Mouse (Mus musculus): ENCODE results near the gene Atp6v0e2. TPM values are rescaled to one million over a fixed set of nuclear protein-coding genes. Genes with fewer than 3 reads are reported as not detected.

The Atp6v0e2 gene
- polyA plus RNA-seq, 2 experiments: 0.75 to 0.81 TPM

DNA sequence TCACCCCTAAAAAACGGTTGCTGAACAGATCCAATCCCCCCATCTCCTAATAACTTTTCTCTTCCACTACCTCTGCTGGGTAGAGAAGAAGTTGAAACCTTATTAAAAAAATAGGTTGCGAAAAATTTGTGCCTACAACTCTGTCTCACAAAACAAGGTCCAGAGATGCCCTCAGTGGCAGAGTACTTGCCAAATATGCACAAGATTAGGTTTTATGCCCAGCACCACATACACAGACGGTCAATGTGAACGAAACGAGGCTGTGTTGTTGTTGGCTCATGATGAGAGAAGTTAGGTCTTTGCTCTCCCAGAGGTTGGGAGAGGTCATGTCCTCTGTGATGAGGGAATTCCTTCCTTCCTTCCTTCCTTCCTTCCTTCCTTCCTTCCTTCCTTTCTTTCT lies 7.8 kb downstream of the Atp6v0e2 start:
- Histone ChIP-seq H3K9ac (replicated peaks) (no peak overlapping the region), H3K4me3 (ENCODE audit: insufficient read depth in 1 of 2, low read depth in 2 of 2, low read length in 2 of 2) (no peak overlapping the region), H3K9me3 (ENCODE audit: control insufficient read depth, low read length) (no peaks in the 10 kb centered on the region), H3K27me3 (ENCODE audit: control insufficient read depth, insufficient read depth, low read length) (no peaks in the 10 kb centered on the region), H3K4me1 (replicated peaks; ENCODE audit: control insufficient read depth in 2 of 2, insufficient read depth in 2 of 2, low read length in 1 of 2) (no peaks in the 10 kb centered on the region), H3K4me2 (ENCODE audit: low read depth) (no peak overlapping the region), H3K36me3 (replicated peaks; ENCODE audit: control insufficient read depth, insufficient read depth, low read depth) (no peaks in the 10 kb centered on the region), H3K27ac (no peak overlapping the region)
- no peak for DNase-seq (ENCODE audit: low read depth in 3 of 3, low spot score in 3 of 3)
- no peak for TF ChIP-seq EP300 (IDR thresholded peaks at IDR 0.05; ENCODE audit: low read depth)
- TF ChIP-seq CTCF (IDR thresholded peaks at IDR 0.05; ENCODE audit: low read depth): no peak
- no peak for ATAC-seq (ENCODE audit: insufficient read depth)
- WGBS (ENCODE audit: insufficient replicate concordance): 57% methylated on average over 5 of the region's 5 CpGs

- H3K27ac ChIP-seq: no peak overlapping the region
- H3K4me3 ChIP-seq (ENCODE audit: insufficient read depth in 1 of 2, low read depth in 2 of 2, low read length in 2 of 2): no peak overlapping the region
- peak in 1 of 3 experiments; percentile 16 for DNase-seq (ENCODE audit: low read depth in 3 of 3, low spot score in 3 of 3)
- no peak overlapping the region for H3K4me2 ChIP-seq (ENCODE audit: low read depth)
- no peaks in the 10 kb centered on the region for H3K27me3 ChIP-seq (ENCODE audit: control insufficient read depth, insufficient read depth, low read length)
- no peaks in the 10 kb centered on the region for H3K9me3 ChIP-seq (ENCODE audit: control insufficient read depth, low read length)
- no peaks in the 10 kb centered on the region for H3K4me1 ChIP-seq (replicated peaks; ENCODE audit: control insufficient read depth in 2 of 2, insufficient read depth in 2 of 2, low read length in 1 of 2)
- no peak for ATAC-seq (ENCODE audit: insufficient read depth)
- WGBS (ENCODE audit: insufficient replicate concordance): 24% methylated on average over 1 of the region's 1 CpGs
- H3K36me3 ChIP-seq (replicated peaks; ENCODE audit: control insufficient read depth, insufficient read depth, low read depth): no peaks in the 10 kb centered on the region
- TF ChIP-seq CTCF (IDR thresholded peaks at IDR 0.05; ENCODE audit: low read depth): peak; percentile 56
- TF ChIP-seq EP300 (IDR thresholded peaks at IDR 0.05; ENCODE audit: low read depth): no peak
- H3K9ac ChIP-seq (replicated peaks): no peak overlapping the region
Observed at GRCm38 (mm10) chr6:48546271-48546670, 8.9 kb downstream of the Atp6v0e2 start.

GRCm38 (mm10) chr6:48546858-48547257 lies 9.4 kb downstream of the Atp6v0e2 start:
- Histone ChIP-seq H3K9me3 (ENCODE audit: control insufficient read depth, low read length) (no peaks in the 10 kb centered on the region), H3K4me3 (ENCODE audit: insufficient read depth in 1 of 2, low read depth in 2 of 2, low read length in 2 of 2) (no peak overlapping the region), H3K4me1 (replicated peaks; ENCODE audit: control insufficient read depth in 2 of 2, insufficient read depth in 2 of 2, low read length in 1 of 2) (no peaks in the 10 kb centered on the region), H3K27me3 (ENCODE audit: control insufficient read depth, insufficient read depth, low read length) (no peaks in the 10 kb centered on the region), H3K9ac (replicated peaks) (no peak overlapping the region), H3K27ac (no peak overlapping the region), H3K36me3 (replicated peaks; ENCODE audit: control insufficient read depth, insufficient read depth, low read depth) (no peaks in the 10 kb centered on the region), H3K4me2 (ENCODE audit: low read depth) (no peak overlapping the region)
- 52% methylated on average over 4 of the region's 4 CpGs for WGBS (ENCODE audit: insufficient replicate concordance)
- TF ChIP-seq CTCF (IDR thresholded peaks at IDR 0.05; ENCODE audit: low read depth): no peak
- no peak for TF ChIP-seq EP300 (IDR thresholded peaks at IDR 0.05; ENCODE audit: low read depth)
- no peak for DNase-seq (ENCODE audit: low read depth in 3 of 3, low spot score in 3 of 3)
- ATAC-seq (ENCODE audit: insufficient read depth): no peak

- no peak for ATAC-seq (ENCODE audit: insufficient read depth)
- 59% methylated on average over 6 of the region's 6 CpGs for WGBS (ENCODE audit: insufficient replicate concordance)
- no peak for TF ChIP-seq EP300 (IDR thresholded peaks at IDR 0.05; ENCODE audit: low read depth)
- no peak for TF ChIP-seq CTCF (IDR thresholded peaks at IDR 0.05; ENCODE audit: low read depth)
Observed at GRCm38 (mm10) chr6:48548314-48548713, 10.9 kb downstream of the Atp6v0e2 start.

GRCm38 (mm10) chr6:48552918-48553317 lies 15.5 kb downstream of the Atp6v0e2 start:
- peak; percentile 56 to 58 (median 56) for DNase-seq (ENCODE audit: low read depth in 3 of 3, low spot score in 3 of 3)
- Histone ChIP-seq H3K4me1 (replicated peaks; ENCODE audit: control insufficient read depth in 2 of 2, insufficient read depth in 2 of 2, low read length in 1 of 2) (peaks cover 0 to 10% of the 10 kb centered on the region in 2 experiments; a peak in 3 of 4 replicates), H3K27ac (no peak overlapping the region), H3K27me3 (ENCODE audit: control insufficient read depth, insufficient read depth, low read length) (no peaks in the 10 kb centered on the region), H3K4me3 (ENCODE audit: insufficient read depth in 1 of 2, low read depth in 2 of 2, low read length in 2 of 2) (no peak overlapping the region), H3K9ac (replicated peaks) (no peak overlapping the region), H3K4me2 (ENCODE audit: low read depth) (no peak overlapping the region), H3K36me3 (replicated peaks; ENCODE audit: control insufficient read depth, insufficient read depth, low read depth) (no peaks in the 10 kb centered on the region), H3K9me3 (ENCODE audit: control insufficient read depth, low read length) (no peaks in the 10 kb centered on the region)
- no peak for TF ChIP-seq EP300 (IDR thresholded peaks at IDR 0.05; ENCODE audit: low read depth)
- TF ChIP-seq CTCF (IDR thresholded peaks at IDR 0.05; ENCODE audit: low read depth): no peak
- WGBS (ENCODE audit: insufficient replicate concordance): 29% methylated on average over 4 of the region's 4 CpGs
- no peak for ATAC-seq (ENCODE audit: insufficient read depth)

More at GRCm38 (mm10) chr6:48548314-48548713, 10.9 kb downstream of the Atp6v0e2 start:
- no peaks in the 10 kb centered on the region for H3K27me3 ChIP-seq (ENCODE audit: control insufficient read depth, insufficient read depth, low read length)
- DNase-seq (ENCODE audit: low read depth in 3 of 3, low spot score in 3 of 3): no peak
- no peaks in the 10 kb centered on the region for H3K36me3 ChIP-seq (replicated peaks; ENCODE audit: control insufficient read depth, insufficient read depth, low read depth)
- no peaks in the 10 kb centered on the region for H3K4me1 ChIP-seq (replicated peaks; ENCODE audit: control insufficient read depth in 2 of 2, insufficient read depth in 2 of 2, low read length in 1 of 2)
- H3K9ac ChIP-seq (replicated peaks): no peak overlapping the region
- H3K9me3 ChIP-seq (ENCODE audit: control insufficient read depth, low read length): no peaks in the 10 kb centered on the region
- no peak overlapping the region for H3K4me3 ChIP-seq (ENCODE audit: insufficient read depth in 1 of 2, low read depth in 2 of 2, low read length in 2 of 2)
- H3K27ac ChIP-seq: no peak overlapping the region
- H3K4me2 ChIP-seq (ENCODE audit: low read depth): no peak overlapping the region
